Mouse (Mus musculus) megakaryocyte progenitor cell, adult 5-6 weeks (primary cell): Measurements from ENCODE around the gene Sh2d3c. TPM values are rescaled to one million over a fixed set of nuclear protein-coding genes. Genes with fewer than 3 reads are reported as not detected.

Source experiments
- ATAC-seq: replicated peaks from 2 replicates; pipeline ENCODE4 v1.8.0; 2016; ENCODE audit warnings: mild to moderate bottlenecking, moderate TSS enrichment, inconsistent platforms; ENCODE audit not compliant: poor library complexity
- total RNA-seq, 2 experiments: library from RNA; stranded (forward) in 1 of 2; stranded (reverse) in 1 of 2; fragments of 157-497, 149-512 nt in 1 of 2; fragments of 200-1000 nt in 1 of 2; gene quantifications; 2 replicates each; pipeline versions ENCODE4 v1.2.3 to v1.2.4; 2015 to 2017

Sh2d3c gene
- total RNA-seq, 2 experiments from 2014 or later, result 10.7 to 18.2 TPM

GRCm38 (mm10) chr2:32724149-32724548, 3.3 kb downstream of the Sh2d3c start:
- ATAC-seq, result no peak

DNA sequence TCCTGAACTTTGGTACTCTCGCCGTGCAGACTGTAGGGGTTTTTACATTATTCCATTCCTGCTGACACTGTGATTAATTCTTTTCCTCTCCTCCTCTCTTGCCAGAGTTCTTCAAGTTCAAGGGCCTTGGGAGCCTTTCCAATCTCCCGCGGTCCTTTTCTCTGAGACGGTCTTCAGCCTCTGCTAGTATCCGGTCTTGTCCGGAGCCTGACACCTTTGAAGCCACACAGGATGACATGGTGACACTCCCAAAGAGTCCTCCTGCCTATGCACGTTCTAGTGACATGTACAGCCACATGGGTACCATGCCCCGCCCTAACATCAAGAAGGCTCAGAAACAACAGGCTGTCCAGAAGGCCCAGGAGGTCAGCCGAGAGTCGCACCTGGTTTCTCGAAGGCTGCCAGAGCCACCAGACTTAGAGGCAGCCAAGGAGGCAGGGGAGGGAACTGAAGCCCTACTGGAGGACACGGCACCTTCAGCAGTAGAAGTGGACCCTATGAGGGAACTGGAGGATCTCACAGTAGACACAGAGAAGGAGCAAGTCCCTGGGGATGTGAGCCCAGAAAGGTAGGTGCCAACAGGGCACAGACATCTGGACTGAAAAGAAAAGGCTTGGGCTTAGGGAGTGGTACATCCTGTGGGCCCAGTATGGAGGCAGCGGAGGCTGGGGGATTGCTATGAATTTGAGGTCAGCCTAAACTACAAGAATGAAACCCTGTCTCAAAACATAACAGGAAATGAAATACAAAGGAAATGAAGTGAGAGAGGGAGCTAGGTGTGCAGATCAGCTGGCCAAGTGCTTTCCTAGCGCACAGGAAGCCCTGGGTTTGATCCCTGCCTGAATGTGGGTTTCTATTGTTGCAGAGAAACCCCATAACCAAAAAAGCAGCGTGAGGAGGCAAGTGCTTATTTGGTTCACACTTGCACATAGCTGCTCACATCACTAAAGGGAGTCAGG, 4.3 kb downstream of the Sh2d3c start:
- no peak for ATAC-seq

GRCm38 (mm10) chr2:32727435-32727834, 6.6 kb downstream of the Sh2d3c start:
- peak; percentile 100 for ATAC-seq

GRCm38 (mm10) chr2:32728463-32728862, 7.6 kb downstream of the Sh2d3c start:
- no peak for ATAC-seq

DNA sequence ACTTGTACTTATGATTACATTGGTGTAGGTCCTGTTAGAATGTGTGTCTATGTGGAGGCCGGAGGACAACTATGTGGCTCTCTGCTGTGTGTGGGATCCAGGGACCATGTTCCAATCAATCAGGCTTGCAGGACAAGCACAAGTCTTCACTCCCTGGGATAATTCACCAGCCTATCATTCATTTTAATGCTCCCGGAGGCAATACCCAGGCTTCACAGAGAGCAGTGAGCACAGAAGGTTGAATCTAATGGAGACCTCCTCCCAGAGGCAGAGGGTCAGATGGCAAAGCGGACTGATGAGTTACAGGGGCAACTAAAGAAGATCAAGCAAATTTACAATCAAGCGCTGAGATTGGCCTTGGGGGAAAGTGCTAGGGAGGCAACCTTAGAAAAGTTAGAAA, 8.7 kb downstream of the Sh2d3c start:
- no peak for ATAC-seq

GRCm38 (mm10) chr2:32730854-32731253, 10.0 kb downstream of the Sh2d3c start:
- ATAC-seq, result no peak

DNA sequence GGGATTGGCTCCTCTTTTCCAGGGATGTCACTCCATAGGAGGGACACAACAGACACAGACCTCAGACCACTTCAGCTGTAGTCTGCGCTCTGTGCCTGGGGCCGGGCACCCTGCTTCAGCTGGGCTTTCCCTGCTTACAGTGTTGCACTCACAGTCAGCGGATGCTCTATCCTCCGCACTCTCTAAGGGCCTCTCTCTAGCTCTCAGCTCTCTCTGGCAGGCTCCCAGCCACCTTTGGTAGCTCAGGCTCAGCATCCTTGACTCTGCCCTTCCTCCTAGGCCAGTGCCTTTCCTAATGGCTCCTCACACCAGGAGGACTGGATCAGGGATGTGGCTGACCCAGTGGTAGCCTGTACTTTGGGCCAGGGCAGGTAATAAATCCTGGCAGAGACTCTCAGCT, 11.1 kb downstream of the Sh2d3c start:
- no peak for ATAC-seq

DNA sequence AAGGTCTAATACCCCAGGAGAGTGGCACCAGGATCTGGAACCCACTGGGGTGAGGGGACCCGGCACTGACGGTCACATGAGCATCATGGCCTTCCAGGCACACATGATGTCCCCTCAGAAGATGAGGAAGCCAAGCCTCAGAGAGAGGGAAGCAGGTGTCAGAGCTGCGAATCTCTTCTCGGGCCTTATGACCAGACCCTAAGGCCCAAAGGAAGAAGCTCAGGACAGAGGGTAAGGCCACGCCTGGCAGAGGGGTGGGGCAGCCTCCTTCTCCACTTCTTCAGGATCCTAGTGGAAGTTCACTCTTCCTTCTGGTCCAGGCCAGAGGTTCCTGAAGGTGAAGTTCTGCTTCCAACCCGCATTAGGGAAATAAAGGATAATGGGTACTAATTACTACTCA, 11.8 kb downstream of the Sh2d3c start:
- ATAC-seq, result no peak

DNA sequence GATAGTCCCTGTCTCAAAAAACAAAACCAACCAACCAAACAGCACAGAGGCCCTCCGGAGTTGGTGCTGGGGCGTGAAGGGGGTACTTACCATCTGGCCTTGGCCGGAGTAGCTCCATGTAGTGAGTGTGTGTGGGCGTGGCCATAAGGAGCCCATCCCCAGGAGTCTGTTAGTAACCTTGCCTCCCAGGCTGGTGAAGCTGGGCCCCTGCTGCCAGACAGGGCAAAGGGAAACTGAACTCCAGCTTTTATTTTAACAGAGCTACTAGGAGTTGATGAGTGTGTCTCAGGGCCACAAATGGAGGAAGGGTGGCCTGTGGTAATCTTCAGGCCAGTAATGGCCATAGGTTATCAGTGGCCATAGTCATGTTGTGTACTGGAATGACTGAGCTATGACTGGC, 13.6 kb downstream of the Sh2d3c start:
- no peak for ATAC-seq

DNA sequence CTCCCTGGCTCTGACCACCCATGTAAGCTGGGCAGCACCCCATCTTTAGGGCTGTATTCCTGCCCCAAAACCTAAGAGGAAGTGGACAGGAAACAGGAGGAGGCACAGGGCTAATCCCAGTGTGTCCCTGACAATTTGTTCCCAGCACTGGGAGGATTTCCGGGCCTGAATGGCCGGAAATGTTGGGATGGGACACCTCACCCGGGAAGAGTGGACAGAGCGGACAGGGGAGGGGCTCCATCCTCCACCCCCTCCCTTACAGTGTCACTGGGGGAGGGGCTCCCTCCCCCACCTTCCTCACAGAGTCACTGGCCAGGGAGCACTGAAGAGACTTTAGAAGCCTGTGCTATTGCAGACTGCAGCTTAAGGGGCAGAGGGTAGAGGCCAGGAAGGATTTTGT, 14.1 kb downstream of the Sh2d3c start:
- no peak for ATAC-seq

DNA sequence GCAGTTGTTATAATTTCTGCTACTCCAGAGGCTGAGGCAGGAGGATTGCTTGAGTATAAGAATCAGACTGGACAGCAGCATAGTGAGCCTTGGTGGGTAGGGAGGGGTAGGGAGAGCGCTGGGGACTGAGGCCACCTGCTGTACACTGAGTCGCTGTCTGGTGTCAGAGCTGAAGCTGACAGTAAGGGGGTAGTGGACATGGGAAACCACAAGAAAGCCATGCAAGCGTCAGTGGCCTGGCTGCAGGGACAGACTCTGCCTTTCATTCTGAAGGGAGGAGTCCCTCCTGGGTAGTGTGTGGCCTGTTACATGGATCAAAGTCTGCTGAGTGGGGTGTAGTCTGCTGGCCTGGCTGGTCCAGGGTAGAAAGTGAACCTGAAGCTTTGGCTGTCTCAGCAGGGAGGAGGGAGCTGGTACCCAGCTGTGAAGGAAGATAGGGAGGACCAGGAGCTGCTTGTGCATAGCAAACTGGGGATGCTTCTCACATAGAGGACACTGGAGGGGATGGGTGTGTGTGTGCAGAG, 15.5 kb downstream of the Sh2d3c start:
- ATAC-seq, result no peak

DNA sequence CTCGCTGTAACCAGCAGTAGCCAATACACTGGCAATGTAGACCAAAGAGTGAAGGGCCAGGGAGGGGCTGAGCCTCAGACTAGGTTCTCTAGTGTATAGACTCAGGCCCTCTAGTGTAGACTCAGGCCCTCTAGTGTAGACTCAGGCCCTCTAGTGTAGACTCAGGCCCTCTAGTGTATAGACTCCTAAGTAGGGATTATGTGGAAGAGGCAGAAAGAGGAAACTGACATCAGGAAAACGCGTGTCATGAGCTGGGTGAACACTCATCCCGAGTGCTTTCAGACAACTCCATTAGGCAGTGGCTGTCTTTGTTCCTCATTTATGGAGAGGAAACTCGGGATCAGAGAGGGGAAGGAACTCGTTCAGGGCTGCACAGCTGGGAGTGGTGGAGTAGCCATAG, 16.2 kb downstream of the Sh2d3c start:
- 0 out of 2 replicates have a peak, but pooled peaks have one; percentile 26 for ATAC-seq

- ATAC-seq, result no peak
Observed at GRCm38 (mm10) chr2:32739311-32739710, 18.5 kb downstream of the Sh2d3c start.

GRCm38 (mm10) chr2:32740916-32741272, 20.0 kb downstream of the Sh2d3c start, which contains the start of gene 6330409D20Rik:
TSS of gene 6330409D20Rik (minus strand) at chr2:32741016.
- ATAC-seq, result no peak

GRCm38 (mm10) chr2:32741273-32742172, 20.7 kb downstream of the Sh2d3c start:
- no peak for ATAC-seq

- ATAC-seq, result no peak
Observed at GRCm38 (mm10) chr2:32742173-32742531, 21.3 kb downstream of the Sh2d3c start.

DNA sequence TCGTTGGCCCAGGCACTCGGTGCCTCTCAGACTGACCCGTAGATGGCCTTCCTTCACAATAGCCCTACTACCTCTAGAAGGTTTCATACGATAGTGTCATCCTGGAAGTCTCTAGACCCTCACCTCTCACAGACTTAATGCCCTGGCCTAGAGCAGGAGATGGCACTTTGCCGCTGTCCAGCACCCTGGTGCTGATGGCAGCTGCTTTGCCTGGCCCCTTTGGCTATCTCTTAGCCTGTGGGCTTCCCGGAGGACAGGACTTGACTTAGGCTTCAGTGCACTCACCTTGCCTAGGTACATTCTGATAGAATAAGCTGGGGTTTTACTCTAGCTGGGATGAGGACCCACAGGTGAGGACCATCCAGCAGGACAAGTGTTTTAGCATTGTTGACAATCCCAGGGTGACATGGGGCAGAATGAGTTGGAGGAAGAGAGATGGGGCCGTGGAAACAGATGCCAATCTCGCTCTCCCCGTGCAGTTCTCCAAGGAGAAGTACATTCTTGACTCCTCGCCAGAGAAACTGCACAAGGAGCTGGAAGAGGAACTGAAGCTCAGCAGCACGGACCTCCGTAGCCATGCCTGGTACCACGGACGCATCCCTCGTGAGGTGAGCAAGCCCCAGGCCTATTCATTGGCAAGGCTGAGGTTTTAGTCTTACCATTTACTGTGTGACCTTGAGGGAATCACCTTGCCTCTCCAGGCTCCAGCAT, 23.6 kb downstream of the Sh2d3c start:
- ATAC-seq, result peak; percentile 57

- ATAC-seq, result no peak
Observed at GRCm38 (mm10) chr2:32749082-32749481, 28.2 kb downstream of the Sh2d3c start.

- ATAC-seq, result no peak
Observed at GRCm38 (mm10) chr2:32750199-32750598, 29.3 kb downstream of the Sh2d3c start.

DNA sequence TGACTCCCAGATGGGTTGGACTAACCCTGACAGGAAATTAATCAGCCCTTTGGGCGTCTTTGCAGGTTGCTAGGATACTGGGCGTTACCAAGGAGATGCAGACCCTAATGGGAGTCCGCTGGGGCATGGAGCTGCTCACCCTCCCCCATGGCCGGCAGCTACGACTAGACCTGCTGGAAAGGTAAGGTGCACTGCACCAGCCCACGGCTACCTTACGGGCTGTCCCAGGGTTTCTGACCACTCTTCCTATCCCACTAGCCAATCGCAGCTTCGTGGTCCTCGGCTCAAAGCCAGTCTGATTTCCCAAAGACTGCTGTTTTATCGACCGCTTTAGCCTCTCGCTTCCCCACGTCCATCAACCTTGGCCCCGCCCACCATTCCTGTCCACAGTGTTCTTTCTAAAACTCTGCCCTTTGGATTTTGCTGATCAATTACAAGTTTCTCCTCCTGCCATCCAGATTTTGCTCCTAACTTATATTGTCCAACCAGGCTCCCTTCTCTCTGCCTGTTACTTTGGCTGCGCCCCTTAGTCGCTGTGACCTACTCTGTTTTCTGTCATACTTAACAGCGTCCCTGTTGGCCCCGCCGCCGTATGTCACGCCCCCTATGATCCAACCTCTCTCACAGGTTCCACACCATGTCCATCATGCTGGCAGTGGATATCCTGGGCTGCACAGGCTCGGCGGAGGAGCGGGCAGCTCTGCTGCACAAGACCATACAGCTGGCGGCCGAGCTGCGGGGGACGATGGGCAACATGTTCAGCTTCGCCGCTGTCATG, 30.2 kb downstream of the Sh2d3c start:
- ATAC-seq, result no peak
